In the genomic region with DNA sequence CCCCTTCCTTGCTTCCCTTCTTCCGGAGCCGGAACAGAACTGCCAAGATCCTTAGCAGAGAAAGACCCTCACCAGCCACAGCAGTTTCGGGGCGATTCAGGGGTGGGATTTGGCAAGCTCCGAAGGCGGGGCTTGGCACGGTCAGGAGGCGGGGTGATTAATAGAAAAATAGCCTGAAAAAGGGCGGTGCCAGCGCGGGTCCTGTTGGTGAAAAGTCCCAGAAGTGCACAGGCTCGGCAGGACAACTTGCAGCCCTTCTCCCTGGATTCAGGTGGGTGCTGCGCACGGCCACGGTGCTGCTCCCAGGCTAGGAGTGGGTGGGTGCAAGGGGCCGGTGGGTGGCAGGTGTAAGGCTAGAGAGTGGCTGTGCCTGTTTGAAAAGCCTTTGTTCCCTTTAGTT, we compare ENCODE assay signal across 8 mouse cellular contexts. TPM values are rescaled to one million over a fixed set of nuclear protein-coding genes. Genes with fewer than 3 reads are reported as not detected.
DNase-seq lines count a peak whose midpoint lies in the region; ATAC-seq and TF ChIP-seq lines count a peak whose summit lies in the region.

No protein-coding gene starts in this region.

- no peaks in the 10 kb centered on the region for H3K9me3 ChIP-seq in ES-Bruce4 (replicated peaks; ENCODE audit: control insufficient read depth, insufficient read depth, low read length, poor library complexity, severe bottlenecking)
- no peaks in the 10 kb centered on the region for H3K9me3 ChIP-seq in hindbrain, embryonic 16.5 days (ENCODE audit: control insufficient read depth, low read length)
- H3K9me3 ChIP-seq in liver, embryonic 14.5 days (ENCODE audit: control insufficient read depth, low read length), result no peaks in the 10 kb centered on the region

- H3K4me3 ChIP-seq in ES-Bruce4 (ENCODE audit: low read depth, low read length) (peak overlapping the region; percentile 54), myocyte (no peak overlapping the region)
- peak overlapping the region; percentile 81 for H3K4me3 ChIP-seq in bone marrow macrophage, adult 2 months (ENCODE audit: insufficient read depth, low read length)
- H3K4me3 ChIP-seq in hindbrain, embryonic 16.5 days (ENCODE audit: low read length), result peak overlapping the region; percentile 41
- H3K4me3 ChIP-seq in liver, embryonic 14.5 days (ENCODE audit: insufficient read depth in 1 of 2, low read depth in 2 of 2, low read length in 2 of 2), result peak overlapping the region; percentile 46 to 54
- no peak overlapping the region for H3K4me3 ChIP-seq in cerebellum, adult 2 months (replicated peaks; ENCODE audit: insufficient read depth, low read depth, low read length)

- TF ChIP-seq CTCF in ES-Bruce4 (IDR thresholded peaks at IDR 0.05; ENCODE audit: low read depth, low read length), result no peak
- no peak for TF ChIP-seq CTCF in bone marrow macrophage, adult 2 months (IDR thresholded peaks at IDR 0.05; ENCODE audit: low read depth, low read length)
- no peak for TF ChIP-seq CTCF in liver, embryonic 14.5 days (IDR thresholded peaks at IDR 0.05; ENCODE audit: low read depth)
- TF ChIP-seq CTCF in cerebellum, adult 2 months (IDR thresholded peaks at IDR 0.05; ENCODE audit: borderline replicate concordance, insufficient read depth, low read depth, low read length), result no peak

- DNase-seq in gastrocnemius, postnatal 10 days, result peak; percentile 24
- DNase-seq in liver, embryonic 14.5 days (ENCODE audit: low read depth in 3 of 3, low spot score in 3 of 3), result peak in 1 of 3 experiments; percentile 13
- peak; percentile 62 for DNase-seq in urinary bladder, postnatal 25 days (ENCODE audit: low spot score)
- DNase-seq in cerebellum, adult 2 months, result no peak

- H3K27me3 ChIP-seq in ES-Bruce4 (ENCODE audit: control insufficient read depth, insufficient read depth, low read length, poor library complexity, severe bottlenecking), result no peaks in the 10 kb centered on the region
- no peaks in the 10 kb centered on the region for H3K27me3 ChIP-seq in hindbrain, embryonic 16.5 days (replicated peaks; ENCODE audit: control insufficient read depth, insufficient read depth, low read length)
- no peaks in the 10 kb centered on the region for H3K27me3 ChIP-seq in liver, embryonic 14.5 days (ENCODE audit: control insufficient read depth, insufficient read depth, low read length)
- H3K27me3 ChIP-seq in myocyte (ENCODE audit: control insufficient read depth, insufficient read depth, insufficient read length), result no peaks in the 10 kb centered on the region
- no peaks in the 10 kb centered on the region; the same call in 1 of the 2 replicates for H3K27me3 ChIP-seq in cerebellum, adult 2 months (ENCODE audit: control insufficient read depth, insufficient read depth, low read length)

- TF ChIP-seq POLR2A in ES-Bruce4 (IDR thresholded peaks at IDR 0.05; ENCODE audit: insufficient read depth, low read length) (no peak), myocyte (IDR thresholded peaks at IDR 0.05; ENCODE audit: insufficient read length, low read depth) (no peak)
- no peak for TF ChIP-seq POLR2A in bone marrow macrophage, adult 2 months (IDR thresholded peaks at IDR 0.05; ENCODE audit: borderline replicate concordance, low read depth, low read length)
- TF ChIP-seq POLR2A in cerebellum, adult 2 months (IDR thresholded peaks at IDR 0.05; ENCODE audit: borderline replicate concordance, insufficient read depth, low read length), result no peak

- under 1% methylated on average over 16 of the region's 16 CpGs for WGBS in hindbrain, embryonic 16.5 days
- WGBS in liver, embryonic 14.5 days (ENCODE audit: insufficient replicate concordance), result under 1% methylated on average over 16 of the region's 16 CpGs
- under 1% methylated on average over 16 of the region's 16 CpGs for WGBS in cerebellum, adult 2 months

- no peaks in the 10 kb centered on the region for H3K4me1 ChIP-seq in ES-Bruce4 (ENCODE audit: control insufficient read depth, insufficient read depth, low read length)
- H3K4me1 ChIP-seq in bone marrow macrophage, adult 2 months (ENCODE audit: control insufficient read depth, insufficient read depth, low read length), result peaks cover 31% of the 10 kb centered on the region
- H3K4me1 ChIP-seq in hindbrain, embryonic 16.5 days (ENCODE audit: control insufficient read depth, insufficient read depth, low read depth, low read length), result peaks cover 5% of the 10 kb centered on the region
- H3K4me1 ChIP-seq in liver, embryonic 14.5 days (replicated peaks; ENCODE audit: control insufficient read depth in 2 of 2, insufficient read depth in 2 of 2, low read length in 1 of 2), result peaks cover 0 to 11% of the 10 kb centered on the region in 2 experiments; a peak in 1 of 4 replicates
- no peaks in the 10 kb centered on the region for H3K4me1 ChIP-seq in cerebellum, adult 2 months (ENCODE audit: control insufficient read depth, insufficient read depth, low read length)

- no peak for TF ChIP-seq EP300 in ES-Bruce4 (IDR thresholded peaks at IDR 0.05; ENCODE audit: insufficient read depth, low read depth, low read length)
- TF ChIP-seq EP300 in liver, embryonic 14.5 days (IDR thresholded peaks at IDR 0.05; ENCODE audit: low read depth), result no peak

- ATAC-seq in hindbrain, embryonic 16.5 days, result peak; percentile 82
- peak; percentile 60 for ATAC-seq in liver, embryonic 14.5 days (ENCODE audit: insufficient read depth)

- no peak overlapping the region for H3ac ChIP-seq in myocyte (ENCODE audit: control insufficient read depth, insufficient read length)

- H3K36me3 ChIP-seq in ES-Bruce4 (ENCODE audit: control insufficient read depth, insufficient read depth, low read length, poor library complexity, severe bottlenecking) (no peaks in the 10 kb centered on the region), myocyte (ENCODE audit: control insufficient read depth, insufficient read depth) (no peaks in the 10 kb centered on the region)
- no peaks in the 10 kb centered on the region for H3K36me3 ChIP-seq in hindbrain, embryonic 16.5 days (ENCODE audit: control insufficient read depth, insufficient read depth, low read length)
- no peaks in the 10 kb centered on the region for H3K36me3 ChIP-seq in liver, embryonic 14.5 days (replicated peaks; ENCODE audit: control insufficient read depth, insufficient read depth, low read depth)

- H3K27ac ChIP-seq in ES-Bruce4 (ENCODE audit: insufficient read depth, low read length), result no peak overlapping the region
- peak overlapping the region; percentile 91 for H3K27ac ChIP-seq in bone marrow macrophage, adult 2 months (ENCODE audit: insufficient read depth, low read depth, low read length)
- peak overlapping the region; percentile 42; the same call in 1 of the 2 replicates for H3K27ac ChIP-seq in hindbrain, embryonic 16.5 days (ENCODE audit: low read depth, low read length)
- peak overlapping the region; percentile 41; the same call in 1 of the 2 replicates for H3K27ac ChIP-seq in liver, embryonic 14.5 days
- no peak overlapping the region for H3K27ac ChIP-seq in cerebellum, adult 2 months (ENCODE audit: insufficient read depth, low read length)

- H3K4me2 ChIP-seq in hindbrain, embryonic 16.5 days (ENCODE audit: low read length), result peak overlapping the region; percentile 59
- peak overlapping the region; percentile 55 for H3K4me2 ChIP-seq in liver, embryonic 14.5 days (ENCODE audit: low read depth)
- H3K4me2 ChIP-seq in myocyte (ENCODE audit: low read depth), result peak overlapping the region; percentile 61

- H3K79me2 ChIP-seq in myocyte (ENCODE audit: control insufficient read depth, insufficient read depth), result no peaks in the 10 kb centered on the region

- no peak overlapping the region for H3K9ac ChIP-seq in ES-Bruce4 (ENCODE audit: low read depth, poor library complexity, severe bottlenecking)
- peak overlapping the region; percentile 47 for H3K9ac ChIP-seq in hindbrain, embryonic 16.5 days (ENCODE audit: low read depth, low read length)
- H3K9ac ChIP-seq in liver, embryonic 14.5 days (replicated peaks), result 0 out of 2 replicates have a peak overlapping the region, but pooled peaks have one; percentile 13

TF ChIP-seq in myocyte, 11 proteins besides CTCF, POLR2A, EP300 and RAD21:
- TF ChIP-seq MAX (IDR thresholded peaks at IDR 0.05; ENCODE audit: low read depth), result no peak
- TF ChIP-seq TCF3 (IDR thresholded peaks at IDR 0.05; ENCODE audit: insufficient read length, low read depth), result no peak
- TF ChIP-seq MYOG (IDR thresholded peaks at IDR 0.05; ENCODE audit: control insufficient read depth in 1 of 3, insufficient read depth in 1 of 3, insufficient read length in 2 of 3, low read depth in 2 of 3), result no peak
- TF ChIP-seq SRF (IDR thresholded peaks at IDR 0.05; ENCODE audit: control insufficient read depth, insufficient read length, low read depth), result no peak
- TF ChIP-seq CEBPB (IDR thresholded peaks at IDR 0.05; ENCODE audit: insufficient read depth, poor library complexity, severe bottlenecking), result no peak
- no peak for TF ChIP-seq E2F4 (IDR thresholded peaks at IDR 0.05; ENCODE audit: insufficient read depth)
- no peak for TF ChIP-seq USF1 (IDR thresholded peaks at IDR 0.05; ENCODE audit: low read depth)
- no peak for TF ChIP-seq MYOD1 (IDR thresholded peaks at IDR 0.05; ENCODE audit: control insufficient read depth in 1 of 3, insufficient read length in 2 of 3, low read depth in 2 of 3)
- no peak for TF ChIP-seq POLR2AphosphoS2 (IDR thresholded peaks at IDR 0.05; ENCODE audit: insufficient read length, low read depth)
- TF ChIP-seq REST (IDR thresholded peaks at IDR 0.05; ENCODE audit: insufficient read depth, insufficient read length), result no peak
- TF ChIP-seq TCF12 (IDR thresholded peaks at IDR 0.05; ENCODE audit: insufficient read depth, poor library complexity, severe bottlenecking), result no peak

RNA-seq across cellular contexts. Expression of a gene that starts 0.2 kb away (rescaled TPM):
- polyA plus RNA-seq in ES-Bruce4 (2011; ENCODE audit: insufficient read depth, insufficient read length, low read depth, missing spikeins) (7.2 and 11.4 TPM in 2 replicates), myocyte (2012; fragmentation: generic; extraction: Trizol) (2.2 TPM)
- 181 and 198 TPM in 2 replicates for polyA plus RNA-seq in bone marrow macrophage, adult 2 months (2012; ENCODE audit: insufficient read depth, insufficient read length, missing spikeins)
- total RNA-seq in gastrocnemius, postnatal 10 days (2021), result 10 to 100 TPM; 12.9 to 13.9 TPM
- polyA plus RNA-seq in hindbrain, embryonic 16.5 days (2015; fragmentation: Nextera tagmentation; extraction: Ambion mirVana), result 103 and 111 TPM in 2 replicates
- 84.8 and 111 TPM in 2 replicates for polyA plus RNA-seq in liver, embryonic 14.5 days (2012; rRNA removed)
- 291 and 292 TPM in 2 replicates for polyA plus RNA-seq in liver, embryonic 14.5 days (2014; fragmentation: Nextera tagmentation; extraction: Ambion mirVana)
- polyA plus RNA-seq in cerebellum, adult 2 months (2012; rRNA removed), result 33.2 and 36.4 TPM in 2 replicates

Comparison
In these comparisons a context has a peak if more than half of its experiments do, and no peak if none do; other contexts are left out.
1. H3K27ac ChIP-seq: peak in bone marrow macrophage, adult 2 months (single experiment), hindbrain, embryonic 16.5 days (single experiment) and liver, embryonic 14.5 days (single experiment); none in ES-Bruce4 (single experiment) and cerebellum, adult 2 months (single experiment).
2. H3K4me3 ChIP-seq: peak in ES-Bruce4 (single experiment), bone marrow macrophage, adult 2 months (single experiment), hindbrain, embryonic 16.5 days (single experiment) and liver, embryonic 14.5 days (2 of 2); none in myocyte (single experiment) and cerebellum, adult 2 months (single experiment).
3. DNase-seq: peak in gastrocnemius, postnatal 10 days (single experiment) and urinary bladder, postnatal 25 days (single experiment); none in cerebellum, adult 2 months (0 of 2).
4. Peak in every context shown above with its lines, with median percentiles within 50 percentile points of each other: H3K4me2 ChIP-seq.